9 mouse cellular contexts compared by ENCODE assay signal in the genomic region with DNA sequence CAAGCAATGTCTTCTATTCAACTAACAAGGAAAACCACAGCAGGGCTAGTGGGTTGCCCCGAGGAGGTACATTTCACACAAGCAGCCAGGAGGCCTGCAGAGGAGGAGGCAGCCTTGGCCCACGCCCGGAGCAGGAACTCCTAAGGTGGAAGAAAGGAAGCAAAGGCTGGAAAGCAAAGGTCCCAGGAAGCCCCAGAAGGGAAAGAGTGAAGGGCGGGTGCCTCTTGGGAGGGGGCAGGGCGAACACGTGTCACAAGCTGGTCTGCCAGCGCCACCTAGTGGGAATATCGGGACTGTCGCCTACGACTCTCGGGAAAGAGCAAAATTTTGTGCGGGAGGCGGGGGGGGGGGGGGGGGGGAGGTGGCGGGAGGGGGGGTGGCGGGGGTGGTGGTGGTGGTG.
A peak's percentile ranks its signal among the peaks of the same experiment; 100 is the strongest.
DNase-seq lines count a peak whose midpoint lies in the region; TF ChIP-seq lines count a peak whose summit lies in the region.
"Had no signal": no experiment of that assay in that cellular context is flagged by ENCODE, and none has a peak within 500 bp of the region (broad histone marks: within the 10 kb centered on the region; RNA-seq: fewer than 3 reads in every experiment).

No protein-coding gene starts in this region.

- 6% methylated on average over 7 of the region's 15 CpGs for WGBS in heart, adult 2 months
- 11% methylated on average over 6 of the region's 15 CpGs for WGBS in forebrain, embryonic 10.5 days

- no peaks in the 10 kb centered on the region for H3K9me3 ChIP-seq in forebrain, embryonic 10.5 days

- peak; percentile 6 to 28 for DNase-seq in heart, adult 2 months
- DNase-seq in heart, adult 11 months, result no peak
- peak; percentile 68 for DNase-seq in forebrain, embryonic 10.5 days (ENCODE audit: extremely low spot score, low spot score)
- DNase-seq in heart, postnatal 36 days, result peak; percentile 7 to 18
- peak; percentile 66 to 84 for DNase-seq in layer of hippocampus, adult 8-10 months (ENCODE audit: low spot score in 2 of 2)
- peak; percentile 7 to 19 for DNase-seq in lung, adult 18-20 months
- DNase-seq in ovary, postnatal 14 days (ENCODE audit: low spot score), result peak; percentile 63
- DNase-seq in spleen, postnatal 14 days (ENCODE audit: low spot score in 2 of 2), result no peak

- intact Hi-C loops in heart, adult 2 months (cut with DNase I), result no loop called here
- intact Hi-C loops in heart, postnatal 36 days (cut with DNase I), result no loop called here

- no peak for TF ChIP-seq POLR2A in heart, adult 2 months (IDR thresholded peaks at IDR 0.05; ENCODE audit: insufficient read depth, low read depth, low read length)

- no peaks in the 10 kb centered on the region for H3K79me2 ChIP-seq in heart, adult 2 months (replicated peaks; ENCODE audit: control insufficient read depth, insufficient read depth, low read length)

- no peak overlapping the region for H3K4me3 ChIP-seq in heart, adult 2 months
- H3K4me3 ChIP-seq in forebrain, embryonic 10.5 days, result peak overlapping the region; percentile 37

- H3K9ac ChIP-seq in heart, adult 2 months (ENCODE audit: low read depth, low read length), result no peak overlapping the region

- H3K4me1 ChIP-seq in heart, adult 2 months (ENCODE audit: control insufficient read depth, insufficient read depth, low read length), result no peaks in the 10 kb centered on the region
- 0 out of 2 replicates have a peak, but pooled peaks cover 3% of the 10 kb centered on the region for H3K4me1 ChIP-seq in forebrain, embryonic 10.5 days

- no peaks in the 10 kb centered on the region for H3K36me3 ChIP-seq in heart, adult 2 months (ENCODE audit: control insufficient read depth, insufficient read depth, low read length)
- no peaks in the 10 kb centered on the region for H3K36me3 ChIP-seq in forebrain, embryonic 10.5 days (replicated peaks)
- H3K36me3 ChIP-seq: G1E had no signal

- H3K27me3 ChIP-seq in heart, adult 2 months (ENCODE audit: control insufficient read depth, insufficient read depth, low read length), result no peaks in the 10 kb centered on the region
- H3K27me3 ChIP-seq in forebrain, embryonic 10.5 days (ENCODE audit: poor library complexity, severe bottlenecking), result no peaks in the 10 kb centered on the region; the same call in 1 of the 2 replicates

- no peak overlapping the region for H3K27ac ChIP-seq in heart, adult 2 months
- H3K27ac ChIP-seq in forebrain, embryonic 10.5 days, result peak overlapping the region; percentile 62

- no peak for TF ChIP-seq EP300 in heart, adult 2 months (IDR thresholded peaks at IDR 0.05; ENCODE audit: insufficient read depth, low read depth, low read length)

- peak; percentile 33 for TF ChIP-seq CTCF in heart, adult 2 months (IDR thresholded peaks at IDR 0.05)

Comparison
In these comparisons a context has a peak if more than half of its experiments do, and no peak if none do; other contexts are left out.
1. DNase-seq: peak in heart, adult 2 months (2 of 2), forebrain, embryonic 10.5 days (single experiment), heart, postnatal 36 days (2 of 2), layer of hippocampus, adult 8-10 months (2 of 2), lung, adult 18-20 months (2 of 2) and ovary, postnatal 14 days (single experiment); none in heart, adult 11 months (single experiment) and spleen, postnatal 14 days (0 of 2).